Mouse (Mus musculus): ENCODE data around the gene Ggnbp2.

Ggnbp2 gene

DNA sequence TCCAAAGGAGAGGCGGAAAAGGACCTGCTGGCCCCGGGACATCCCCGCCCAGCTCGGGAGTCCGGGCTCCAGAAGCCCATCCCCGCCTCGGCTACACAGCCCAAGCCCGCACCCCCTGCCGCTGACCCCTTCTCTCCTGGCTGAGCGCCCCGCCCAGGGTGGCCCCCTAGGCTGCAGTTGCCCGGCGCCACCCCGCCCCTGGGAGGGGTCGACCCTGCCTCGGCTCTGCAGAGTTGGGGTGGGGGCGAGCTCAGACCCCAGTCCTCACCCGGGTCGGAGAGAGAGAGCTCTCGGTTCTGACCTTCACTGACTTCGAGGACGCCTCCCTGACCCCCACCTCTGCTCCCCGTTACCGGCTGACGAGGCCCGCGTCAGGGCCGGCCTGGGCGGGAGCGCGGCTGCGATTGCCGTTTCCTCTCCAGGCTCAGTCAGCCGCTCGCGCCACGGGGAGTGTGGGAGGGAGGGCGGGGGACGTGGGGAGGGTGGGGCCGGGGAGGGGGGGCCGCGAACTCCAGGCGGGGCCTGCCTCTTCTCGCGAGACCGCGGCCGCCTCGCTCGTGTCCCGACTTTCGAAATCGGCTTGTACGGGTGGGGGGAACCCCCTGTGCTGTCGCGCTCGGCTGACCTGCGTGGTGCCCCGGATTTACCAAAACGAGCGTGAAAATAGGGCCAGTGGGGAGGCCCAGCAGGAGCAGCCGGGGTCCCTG lies at the start of gene Ggnbp2:
Gene Ggnbp2 (minus strand): TSS at position 481 of the 707 bp plus-strand sequence.
- DNase-seq (ENCODE audit: low read depth, low spot score), result peak; percentile 97

- no peak for DNase-seq (ENCODE audit: low read depth, low spot score)
These were observed 49.3 kb upstream of the Ggnbp2 start for GRCm38 (mm10) chr11:84919951-84920350.

GRCm38 (mm10) chr11:84919276-84919675 lies 48.7 kb upstream of the Ggnbp2 start:
- DNase-seq (ENCODE audit: low read depth, low spot score), result peak; percentile 84

DNA sequence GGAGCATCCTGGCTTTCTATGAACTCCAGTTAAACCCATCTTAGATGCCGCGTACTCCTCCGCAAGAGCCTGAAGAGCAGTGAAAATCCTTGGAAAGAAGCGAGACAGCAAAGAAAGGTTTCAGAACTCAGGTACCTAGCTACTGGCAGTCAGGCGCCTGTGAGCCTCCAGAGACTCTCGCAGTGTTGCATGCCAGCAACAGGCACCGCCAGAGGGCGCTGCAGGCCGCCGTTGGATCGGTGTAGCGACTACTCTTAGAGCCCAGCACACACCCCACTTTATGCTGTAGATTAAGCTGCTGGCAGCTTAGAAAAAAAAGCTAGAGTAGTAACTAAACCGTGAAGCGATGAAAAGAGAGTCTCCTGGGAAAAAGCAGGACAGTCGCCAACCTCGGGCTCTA lies 47.8 kb upstream of the Ggnbp2 start:
- peak; percentile 91 for DNase-seq (ENCODE audit: low read depth, low spot score)

DNA sequence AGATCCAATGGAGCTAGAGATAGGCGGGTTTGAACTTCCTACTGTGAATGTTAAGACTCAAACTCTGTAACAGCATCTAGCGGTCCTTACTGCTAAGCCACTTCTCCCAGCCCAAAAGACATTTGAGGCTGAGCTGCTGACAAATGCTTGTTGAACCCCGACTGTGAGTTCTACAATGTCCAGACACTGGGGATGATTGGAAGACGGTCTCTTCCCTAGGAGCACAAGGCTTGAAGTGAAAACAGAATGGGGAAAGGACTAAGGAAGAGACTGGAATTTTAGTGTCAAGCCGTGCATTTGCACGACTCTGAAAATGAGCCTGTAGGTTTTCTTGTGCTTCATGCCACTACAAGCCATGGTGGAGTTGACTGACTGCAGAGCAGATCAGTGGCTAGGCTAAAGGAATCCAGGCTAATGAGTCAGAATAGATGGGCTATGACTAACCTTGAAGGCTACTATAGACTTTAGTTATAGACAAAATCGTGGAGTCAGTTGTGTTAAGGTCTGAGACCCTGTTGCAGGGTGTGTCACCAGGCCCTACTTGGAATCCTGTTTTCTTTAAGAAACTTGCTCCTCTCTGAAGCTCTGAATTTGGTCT lies 46.2 kb upstream of the Ggnbp2 start:
- no peak for DNase-seq (ENCODE audit: low read depth, low spot score)

DNA sequence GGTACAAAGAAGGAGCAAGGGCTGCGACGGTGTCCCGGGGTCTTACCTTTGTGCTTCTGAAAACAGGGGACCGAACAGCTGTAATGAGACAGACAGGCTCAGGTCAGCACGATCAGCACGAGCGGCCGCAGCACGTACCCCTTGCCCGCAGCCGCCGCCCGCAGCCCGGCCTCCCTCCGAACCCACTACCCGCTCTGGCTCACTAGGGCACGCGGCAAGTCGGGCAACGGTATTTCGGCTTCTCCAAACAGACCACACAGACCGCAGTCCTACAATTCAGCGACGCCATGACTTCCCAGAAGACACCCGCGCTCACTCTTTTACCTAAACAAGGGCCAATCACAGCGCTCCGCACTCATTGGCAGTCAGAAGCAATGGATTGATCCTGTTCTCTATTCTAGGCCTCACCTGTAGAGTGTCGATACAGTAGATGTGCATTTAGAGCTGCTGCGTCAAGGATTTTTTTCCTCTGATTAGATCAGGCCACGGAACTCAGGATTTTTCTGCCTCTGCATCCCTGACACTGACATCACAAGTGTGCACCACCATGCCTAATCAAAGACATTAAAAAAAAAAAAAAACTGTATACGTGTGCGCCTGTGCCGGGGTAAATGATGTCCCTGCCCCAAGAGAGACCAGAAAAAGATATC lies 45.6 kb upstream of the Ggnbp2 start, which contains the start of gene Znhit3:
Gene Znhit3 (minus strand): TSS at position 314 of the 650 bp plus-strand sequence.
- peak; percentile 91 for DNase-seq (ENCODE audit: low read depth, low spot score)

GRCm38 (mm10) chr11:84914673-84915072 lies 44.1 kb upstream of the Ggnbp2 start:
- peak; percentile 17 for DNase-seq (ENCODE audit: low read depth, low spot score)

DNA sequence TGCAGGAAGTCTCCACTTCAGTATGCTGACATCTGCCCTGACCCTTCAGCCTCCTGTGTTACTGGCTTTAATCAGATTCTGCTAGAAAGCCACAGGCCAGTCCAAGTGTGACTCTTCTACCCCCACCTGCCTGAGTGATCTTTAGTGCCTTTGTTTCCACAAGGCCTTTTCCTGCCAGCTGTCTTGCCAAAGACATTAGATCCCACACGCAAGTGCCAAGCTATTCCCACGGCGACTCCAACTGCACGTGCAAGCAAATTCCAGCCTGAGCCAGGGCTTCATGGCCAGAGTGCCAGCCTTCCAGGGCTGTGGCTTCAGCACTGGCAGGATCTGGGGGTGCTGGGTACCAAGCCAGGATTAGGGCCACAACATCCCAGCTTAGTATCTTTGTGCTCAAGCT lies 39.8 kb upstream of the Ggnbp2 start:
- no peak for DNase-seq (ENCODE audit: low read depth, low spot score)

DNA sequence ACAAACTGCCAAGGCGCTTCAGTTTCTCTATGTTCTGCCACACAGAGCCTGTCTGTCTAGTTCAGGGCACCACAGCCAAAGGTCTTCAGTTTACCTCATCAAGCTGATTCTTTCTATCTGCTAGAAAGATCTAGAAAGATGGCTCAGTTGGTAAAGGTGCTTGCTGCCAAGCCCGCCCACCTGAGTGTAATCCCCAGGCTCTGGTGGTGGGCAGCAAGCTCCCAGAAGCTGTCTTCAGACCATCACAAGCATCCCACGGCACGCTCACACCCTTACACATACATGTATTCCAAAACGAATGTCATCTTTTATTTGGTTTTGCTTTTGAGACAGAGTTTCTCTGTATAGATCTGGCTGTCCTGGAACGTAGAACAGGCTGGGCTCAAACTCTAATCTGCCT lies 37.9 kb upstream of the Ggnbp2 start:
- DNase-seq (ENCODE audit: low read depth, low spot score), result no peak

DNA sequence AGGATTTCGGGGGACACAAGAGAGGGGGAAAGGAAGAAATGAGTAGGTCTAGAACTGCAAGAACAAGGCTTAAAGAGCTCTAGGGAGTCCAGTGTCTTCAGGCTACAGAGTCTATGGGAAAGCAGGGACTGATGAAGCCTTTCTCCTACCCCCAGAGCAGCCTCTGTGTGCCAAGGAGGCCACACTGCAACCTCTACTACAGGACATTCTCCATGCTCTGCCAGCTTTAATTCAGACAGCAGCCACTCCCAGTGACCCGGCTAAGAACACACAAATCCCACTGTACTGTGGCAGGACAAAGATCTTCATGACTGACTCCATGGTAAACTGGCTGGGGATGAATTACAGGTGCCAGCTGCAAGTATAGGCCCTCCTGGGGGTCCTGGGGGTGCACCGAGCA lies 36.5 kb upstream of the Ggnbp2 start:
- no peak for DNase-seq (ENCODE audit: low read depth, low spot score)

DNA sequence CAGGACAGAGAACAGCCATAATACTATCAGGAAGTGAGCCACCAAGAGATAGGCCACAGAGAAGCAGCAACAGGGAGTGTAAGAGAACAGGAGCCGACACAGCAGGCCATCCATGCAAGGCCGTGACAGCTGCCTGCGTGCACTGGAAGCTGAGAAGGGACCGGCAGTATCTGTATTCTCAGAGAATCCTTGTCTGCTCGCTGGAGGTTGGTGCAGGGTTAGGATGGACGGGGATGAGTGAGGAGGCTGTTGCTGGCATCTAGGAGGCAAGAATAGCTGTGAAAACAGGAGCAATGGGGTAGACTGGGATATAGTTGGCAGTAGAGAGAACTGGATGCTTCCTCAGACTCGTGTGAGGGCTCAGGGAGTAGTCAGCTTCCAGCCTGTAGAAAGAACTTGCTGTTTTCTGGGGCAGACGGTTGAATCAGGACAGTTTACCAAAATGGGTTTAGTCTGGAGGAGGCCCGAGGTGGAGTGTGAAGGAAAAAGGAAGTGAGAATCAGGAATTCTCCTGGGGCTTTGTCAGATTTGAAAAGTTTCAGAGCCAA lies 34.1 kb upstream of the Ggnbp2 start:
- DNase-seq (ENCODE audit: low read depth, low spot score), result no peak

DNA sequence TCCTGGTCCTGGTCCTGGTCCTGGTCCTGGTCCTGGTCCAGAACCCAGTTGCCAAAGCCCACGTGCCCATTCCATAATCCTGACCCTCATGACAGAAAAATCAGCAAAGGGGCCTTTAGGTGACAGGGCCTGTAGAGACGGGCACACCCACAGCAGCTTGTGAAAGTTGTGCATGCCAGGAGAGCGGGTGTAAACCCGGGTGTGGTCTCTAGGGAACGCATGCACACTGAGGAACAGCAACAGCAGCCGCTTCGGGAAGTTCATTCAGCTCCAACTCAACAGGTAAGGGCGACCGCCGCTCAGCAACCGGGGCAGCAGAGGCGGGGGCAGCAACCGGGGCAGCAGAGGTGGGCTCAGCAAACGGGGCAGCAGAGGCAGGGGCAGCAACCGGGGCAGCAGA lies 22.5 kb upstream of the Ggnbp2 start:
- no peak for DNase-seq (ENCODE audit: low read depth, low spot score)

- DNase-seq (ENCODE audit: low read depth, low spot score), result no peak
These were observed 21.1 kb upstream of the Ggnbp2 start for GRCm38 (mm10) chr11:84891705-84892104.

GRCm38 (mm10) chr11:84889492-84889891 lies 18.9 kb upstream of the Ggnbp2 start:
- DNase-seq (ENCODE audit: low read depth, low spot score), result no peak

GRCm38 (mm10) chr11:84888025-84888424 lies 17.4 kb upstream of the Ggnbp2 start:
- no peak for DNase-seq (ENCODE audit: low read depth, low spot score)

DNA sequence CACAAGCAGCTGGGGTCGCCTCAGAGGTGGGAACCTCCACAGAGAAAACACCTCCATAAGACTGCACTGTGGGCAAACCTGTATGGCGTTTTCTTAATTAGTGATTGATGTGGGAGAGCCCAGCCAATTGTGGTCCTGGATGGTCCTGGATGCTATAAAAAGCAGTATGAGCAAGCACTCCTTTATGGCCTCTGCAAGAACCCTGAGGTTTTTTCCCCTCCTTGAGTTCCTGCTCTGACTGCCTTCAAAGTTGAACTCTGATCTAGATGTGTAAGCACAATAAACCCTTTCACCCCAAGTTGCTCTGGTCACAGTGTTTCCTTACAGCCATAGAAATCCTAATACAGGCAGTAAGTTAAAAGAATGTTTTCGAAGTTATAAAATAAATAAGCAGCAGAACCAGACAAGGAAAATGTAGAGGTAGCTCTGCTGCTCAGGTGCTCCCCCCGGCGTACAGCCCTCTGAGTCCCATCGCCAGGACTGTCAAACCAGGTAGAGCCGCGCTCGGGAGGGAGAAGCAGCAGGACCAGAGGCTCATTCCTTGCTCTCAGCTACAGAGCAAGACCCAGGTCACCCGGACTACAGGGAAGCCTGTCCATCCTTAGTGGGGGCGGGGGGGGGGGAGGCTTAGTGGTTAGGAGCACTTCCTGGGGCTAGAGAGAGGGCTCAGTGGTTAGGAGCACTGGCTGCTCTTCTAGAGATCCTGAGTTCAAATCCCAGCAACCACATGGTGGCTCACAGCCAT lies 16.3 kb upstream of the Ggnbp2 start:
- no peak for DNase-seq (ENCODE audit: low read depth, low spot score)

GRCm38 (mm10) chr11:84886236-84886635 lies 15.6 kb upstream of the Ggnbp2 start:
- no peak for DNase-seq (ENCODE audit: low read depth, low spot score)

DNA sequence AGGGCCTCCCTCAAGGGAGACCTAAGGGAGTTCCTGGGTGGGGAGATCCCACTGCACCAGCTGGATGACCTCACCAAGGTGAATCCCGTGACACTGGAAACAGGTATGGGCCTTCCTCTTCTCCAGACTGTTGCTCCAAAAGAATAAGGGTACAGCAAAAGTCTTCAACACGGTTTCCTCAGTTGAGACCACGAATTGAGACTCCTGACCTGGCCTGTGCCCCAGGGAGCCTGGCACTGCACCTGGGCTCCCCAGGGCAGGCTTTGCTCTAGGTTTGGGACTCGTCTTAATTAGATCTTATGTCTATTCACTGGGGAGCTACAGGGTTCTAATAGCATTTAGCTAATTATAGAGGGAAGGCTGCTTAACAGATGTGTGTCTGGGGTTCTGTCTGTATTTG lies 14.6 kb upstream of the Ggnbp2 start:
- DNase-seq (ENCODE audit: low read depth, low spot score), result no peak

DNA sequence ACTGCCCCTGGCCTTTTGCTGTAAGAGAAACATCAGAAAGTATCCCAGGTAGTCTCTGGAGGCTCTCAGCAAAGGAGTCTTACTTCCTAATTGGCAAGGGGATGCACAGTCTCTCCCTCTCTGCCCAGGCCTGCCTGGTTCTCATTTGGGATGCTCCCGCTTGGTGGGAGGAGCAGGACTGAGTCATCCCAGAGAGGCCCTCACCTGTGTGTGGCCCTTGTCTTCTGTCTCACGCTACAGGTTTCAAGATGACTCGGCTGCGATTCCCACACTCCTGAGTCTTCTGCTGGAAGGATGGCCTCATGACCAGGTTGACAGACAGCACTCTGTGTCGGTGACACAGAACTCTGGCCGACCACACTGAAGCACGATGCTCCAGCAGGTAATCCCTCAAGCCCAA lies 11.7 kb upstream of the Ggnbp2 start:
- no peak for DNase-seq (ENCODE audit: low read depth, low spot score)

DNA sequence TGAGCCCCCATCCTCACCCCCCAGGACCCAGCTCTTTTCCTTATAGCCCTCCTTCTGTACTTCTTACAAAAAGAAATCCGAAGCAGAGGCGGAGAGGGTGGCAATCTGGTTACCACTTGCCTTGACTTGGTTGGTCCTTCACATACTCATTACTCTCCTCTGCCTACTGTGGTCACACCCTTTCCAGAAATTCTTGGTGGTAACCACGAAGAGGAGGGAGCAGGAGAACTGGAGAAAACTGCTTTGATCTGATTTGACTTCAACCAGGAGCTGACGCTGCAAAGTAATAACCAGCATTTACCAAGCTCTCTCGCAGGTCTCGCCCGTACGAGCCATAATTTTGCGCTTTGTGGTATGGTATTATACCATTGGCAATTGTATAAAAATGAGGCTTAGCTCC lies 10.4 kb upstream of the Ggnbp2 start:
- DNase-seq (ENCODE audit: low read depth, low spot score), result no peak

- no peak for DNase-seq (ENCODE audit: low read depth, low spot score)
These were observed 9.9 kb upstream of the Ggnbp2 start for GRCm38 (mm10) chr11:84880465-84880961.
